Mouse (Mus musculus): Measurements from ENCODE around the gene Auts2.

DNA sequence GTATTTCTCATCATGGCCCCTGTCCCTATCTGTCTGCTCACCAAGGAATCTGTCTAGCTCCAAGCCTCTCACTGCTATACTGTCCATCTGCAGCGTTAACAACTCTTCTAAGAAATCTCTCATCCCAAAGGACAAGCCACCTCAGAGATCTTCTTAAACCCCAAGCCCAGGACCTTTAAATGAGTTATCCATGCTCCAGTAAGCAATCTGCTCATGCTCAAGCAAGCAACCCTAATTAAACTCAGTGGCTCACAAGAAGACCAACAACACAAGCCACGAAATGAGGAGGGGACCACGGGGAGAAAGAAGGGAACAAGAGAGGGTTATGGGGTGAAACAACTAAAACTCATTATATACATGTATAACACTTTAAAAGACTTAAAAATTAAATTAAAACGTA lies 535.2 kb downstream of the Auts2 start:
- no peak for TF ChIP-seq CTCF (conservative IDR thresholded peaks at IDR 0.05 in 1 of 2, IDR thresholded peaks at IDR 0.05 in 1 of 2; ENCODE audit: low read depth in 2 of 2, low read length in 2 of 2)
- no peak for TF ChIP-seq KAT2A (IDR thresholded peaks at IDR 0.05; ENCODE audit: insufficient replicate concordance, low read length)
- TF ChIP-seq POLR2A (IDR thresholded peaks at IDR 0.05; ENCODE audit: low read depth, low read length), result no peak
- no peak for TF ChIP-seq MAX (IDR thresholded peaks at IDR 0.05; ENCODE audit: low read length)
- TF ChIP-seq ZKSCAN1 (IDR thresholded peaks at IDR 0.05; ENCODE audit: borderline replicate concordance, low read depth, low read length), result no peak
- TF ChIP-seq USF2 (conservative IDR thresholded peaks at IDR 0.05; ENCODE audit: low read depth, low read length), result no peak
- TF ChIP-seq ELF1 (IDR thresholded peaks at IDR 0.05; ENCODE audit: low read depth, low read length), result no peak
- no peak for TF ChIP-seq E2F4 (IDR thresholded peaks at IDR 0.05; ENCODE audit: insufficient replicate concordance, low read depth, low read length)
- TF ChIP-seq MAZ (IDR thresholded peaks at IDR 0.05; ENCODE audit: low read depth, low read length), result no peak

All from CH12.LX (cell line).